Mouse (Mus musculus) intestine, embryonic 16.5 days (tissue): ENCODE data around the gene Prr13. TPM values are rescaled to one million over a fixed set of nuclear protein-coding genes. Genes with fewer than 3 reads are reported as not detected.

Experiments
- ATAC-seq: fragments of 200-750 bp; cut with Nextera tagmentation; 2 replicates; pipeline ENCODE4 v1.8.0; 2017; ENCODE audit warnings: moderate TSS enrichment, moderate library complexity
- H3K27ac ChIP-seq: fragments of 300-500 bp; sonication (generic); 2 replicates; pipeline ENCODE4 v1.5.1; 2014; ENCODE audit warnings: mild to moderate bottlenecking, low read length
- H3K27me3 ChIP-seq: fragments of 300-500 bp; sonication (generic); replicated peaks from 2 replicates; pipeline ENCODE4 v1.6.1; 2014; ENCODE audit warnings: low read length, control low read depth, mixed read lengths; ENCODE audit not compliant: control insufficient read depth, insufficient read depth
- H3K36me3 ChIP-seq: fragments of 300-500 bp; sonication (generic); 2 replicates; pipeline ENCODE4 v1.6.1; 2014; ENCODE audit warnings: low read length, control low read depth; ENCODE audit not compliant: control insufficient read depth, insufficient read depth
- H3K4me1 ChIP-seq: fragments of 300-500 bp; sonication (generic); 2 replicates; pipeline ENCODE4 v1.6.1; 2014; ENCODE audit warnings: low read length, control low read depth, mixed read lengths; ENCODE audit not compliant: control insufficient read depth, insufficient read depth
- H3K4me2 ChIP-seq: fragments of 300-500 bp; sonication (generic); 2 replicates; pipeline ENCODE4 v1.6.1; 2014; ENCODE audit warnings: low read depth, low read length, control low read depth
- H3K4me3 ChIP-seq: fragments of 300-500 bp; sonication (generic); 2 replicates; pipeline ENCODE4 v1.5.1; 2014; ENCODE audit warnings: mild to moderate bottlenecking, low read length
- H3K9ac ChIP-seq: fragments of 300-500 bp; sonication (generic); 2 replicates; pipeline ENCODE4 v1.6.1; 2014; ENCODE audit warnings: low read depth, low read length
- H3K9me3 ChIP-seq: fragments of 300-500 bp; sonication (generic); 2 replicates; pipeline ENCODE4 v1.6.1; 2016; ENCODE audit warnings: low read length, control low read depth; ENCODE audit not compliant: control insufficient read depth
- WGBS: fragments of 180-500 bp; shearing (Covaris S2); extraction: QIAGEN DNeasy Blood & Tissue Kit; methylation state at CpG from one replicate; pipeline ENCODE4 v1.1.7; 2014; 5-methylcytosine and 5-hydroxymethylcytosine counted together
- polyA plus RNA-seq: library from polyadenylated mRNA; unstranded; fragments of >200 nt; fragmentation: Nextera tagmentation; extraction: Ambion mirVana; gene quantifications from 2 replicates; pipeline ENCODE4 v1.2.1, GENCODE M21; 2015

Gene Prr13
- polyA plus RNA-seq, 1 experiment from 2014 or later = 173 TPM

- Histone ChIP-seq H3K9me3 (no peaks in the 10 kb centered on the region), H3K27me3 (no peaks in the 10 kb centered on the region), H3K4me1 (no peaks in the 10 kb centered on the region), H3K27ac (no peak overlapping the region), H3K4me2 (no peak overlapping the region), H3K9ac (no peak overlapping the region), H3K36me3 (peaks cover 5% of the 10 kb centered on the region; the same call in 1 of the 2 replicates), H3K4me3 (no peak overlapping the region)
- ATAC-seq = no peak
- WGBS = 80% methylated on average over 1 of the region's 1 CpGs
These were observed 26.8 kb upstream of the Prr13 start for GRCm38 (mm10) chr15:102432046-102432445.

GRCm38 (mm10) chr15:102433173-102433572 lies 25.7 kb upstream of the Prr13 start:
- peaks cover 5% of the 10 kb centered on the region; the same call in 1 of the 2 replicates for H3K36me3 ChIP-seq
- ATAC-seq = no peak
- no peaks in the 10 kb centered on the region for H3K4me1 ChIP-seq
- no peak overlapping the region for H3K9ac ChIP-seq
- no peak overlapping the region for H3K27ac ChIP-seq
- 95% methylated on average over 4 of the region's 4 CpGs for WGBS
- no peak overlapping the region for H3K4me2 ChIP-seq
- no peak overlapping the region for H3K4me3 ChIP-seq
- H3K9me3 ChIP-seq = no peaks in the 10 kb centered on the region
- no peaks in the 10 kb centered on the region for H3K27me3 ChIP-seq

- H3K4me1 ChIP-seq = no peaks in the 10 kb centered on the region
- no peak overlapping the region for H3K9ac ChIP-seq
- WGBS = 47% methylated on average over 2 of the region's 2 CpGs
- no peak overlapping the region for H3K4me3 ChIP-seq
- H3K36me3 ChIP-seq = no peaks in the 10 kb centered on the region
- H3K27me3 ChIP-seq = no peaks in the 10 kb centered on the region
- no peak overlapping the region for H3K27ac ChIP-seq
- ATAC-seq = peak; percentile 70; the same call in 1 of the 2 replicates
- no peak overlapping the region for H3K4me2 ChIP-seq
- no peaks in the 10 kb centered on the region for H3K9me3 ChIP-seq
These were observed 16.3 kb upstream of the Prr13 start for GRCm38 (mm10) chr15:102442490-102442889.

GRCm38 (mm10) chr15:102445146-102445545 lies 13.7 kb upstream of the Prr13 start, which contains the start of gene Amhr2:
Amhr2 (plus strand) TSS chr15:102445367.
- no peaks in the 10 kb centered on the region for H3K4me1 ChIP-seq
- H3K27ac ChIP-seq = no peak within 1 kb of the TSS
- H3K4me2 ChIP-seq = no peak within 1 kb of the TSS
- H3K27me3 ChIP-seq = no peaks in the 10 kb centered on the region
- no peak for ATAC-seq
- 62% methylated on average over 8 of the region's 8 CpGs for WGBS
- H3K9ac ChIP-seq = no peak within 1 kb of the TSS
- H3K36me3 ChIP-seq = no peaks in the 10 kb centered on the region
- no peaks in the 10 kb centered on the region for H3K9me3 ChIP-seq
- H3K4me3 ChIP-seq = no peak within 1 kb of the TSS

GRCm38 (mm10) chr15:102446448-102446847 lies 12.4 kb upstream of the Prr13 start:
- 43% methylated on average over 5 of the region's 6 CpGs for WGBS
- H3K9ac ChIP-seq = no peak overlapping the region

GRCm38 (mm10) chr15:102449366-102449765 lies 9.5 kb upstream of the Prr13 start:
- no peaks in the 10 kb centered on the region for H3K9me3 ChIP-seq
- ATAC-seq = no peak
- WGBS = 52% methylated on average over 8 of the region's 8 CpGs
- H3K4me1 ChIP-seq = no peaks in the 10 kb centered on the region
- H3K9ac ChIP-seq = no peak overlapping the region
- H3K27ac ChIP-seq = no peak overlapping the region
- no peak overlapping the region for H3K4me2 ChIP-seq
- H3K36me3 ChIP-seq = no peaks in the 10 kb centered on the region
- no peaks in the 10 kb centered on the region for H3K27me3 ChIP-seq
- no peak overlapping the region for H3K4me3 ChIP-seq

More at GRCm38 (mm10) chr15:102446448-102446847, 12.4 kb upstream of the Prr13 start:
- no peak for ATAC-seq
- no peaks in the 10 kb centered on the region for H3K36me3 ChIP-seq
- no peak overlapping the region for H3K27ac ChIP-seq
- H3K4me1 ChIP-seq = no peaks in the 10 kb centered on the region
- H3K9me3 ChIP-seq = no peaks in the 10 kb centered on the region
- no peak overlapping the region for H3K4me2 ChIP-seq
- no peaks in the 10 kb centered on the region for H3K27me3 ChIP-seq
- no peak overlapping the region for H3K4me3 ChIP-seq

GRCm38 (mm10) chr15:102450928-102451327 lies 7.9 kb upstream of the Prr13 start:
- 0 out of 2 replicates have a peak overlapping the region, but pooled peaks have one; percentile 17 for H3K9ac ChIP-seq
- peak overlapping the region; percentile 32; the same call in 1 of the 2 replicates for H3K4me2 ChIP-seq
- no peaks in the 10 kb centered on the region for H3K36me3 ChIP-seq
- no peak overlapping the region for H3K4me3 ChIP-seq
- no peaks in the 10 kb centered on the region for H3K9me3 ChIP-seq
- H3K27ac ChIP-seq = peak overlapping the region; percentile 38; the same call in 1 of the 2 replicates
- peak; percentile 73 for ATAC-seq
- H3K27me3 ChIP-seq = no peaks in the 10 kb centered on the region
- no peaks in the 10 kb centered on the region for H3K4me1 ChIP-seq
- WGBS = 30% methylated on average over 7 of the region's 7 CpGs

- Histone ChIP-seq H3K36me3 (no peaks in the 10 kb centered on the region), H3K27me3 (no peaks in the 10 kb centered on the region), H3K4me2 (no peak overlapping the region), H3K4me1 (no peaks in the 10 kb centered on the region), H3K9ac (no peak overlapping the region), H3K4me3 (no peak overlapping the region), H3K9me3 (no peaks in the 10 kb centered on the region), H3K27ac (no peak overlapping the region)
- 75% methylated on average over 26 of the region's 26 CpGs for WGBS
- ATAC-seq = no peak
These were observed 7.0 kb upstream of the Prr13 start for GRCm38 (mm10) chr15:102451666-102452430.

- H3K4me2 ChIP-seq = no peak overlapping the region
- ATAC-seq = no peak
- H3K9ac ChIP-seq = no peak overlapping the region
- WGBS = 42% methylated on average over 6 of the region's 6 CpGs
- H3K36me3 ChIP-seq = no peaks in the 10 kb centered on the region
- no peak overlapping the region for H3K27ac ChIP-seq
- H3K4me1 ChIP-seq = peaks cover 10% of the 10 kb centered on the region
- no peak overlapping the region for H3K4me3 ChIP-seq
- no peaks in the 10 kb centered on the region for H3K9me3 ChIP-seq
- H3K27me3 ChIP-seq = no peaks in the 10 kb centered on the region
These were observed 2.8 kb upstream of the Prr13 start for GRCm38 (mm10) chr15:102455993-102456392.
